ENCODE assay signal across 9 mouse cellular contexts in genomic region chr6:115959151-115959691, GRCm38 (mm10). TPM values are rescaled to one million over a fixed set of nuclear protein-coding genes. Genes with fewer than 3 reads are reported as not detected.
DNase-seq lines count a peak whose midpoint lies in the region; ATAC-seq and TF ChIP-seq lines count a peak whose summit lies in the region.
"Had no signal": no experiment of that assay in that cellular context is flagged by ENCODE, and none has a peak within 500 bp of the region (broad histone marks: within the 10 kb centered on the region; RNA-seq: fewer than 3 reads in every experiment).

No protein-coding gene starts in this region.

- H3K4me3 ChIP-seq in layer of hippocampus, adult 2 months, result no peak overlapping the region
- H3K4me3 ChIP-seq in kidney, adult 2 months (ENCODE audit: insufficient read depth, low read depth, low read length), result no peak overlapping the region
- no peak overlapping the region for H3K4me3 ChIP-seq in midbrain, postnatal 0 days (ENCODE audit: low read depth, low read length)
- H3K4me3 ChIP-seq in midbrain, embryonic 11.5 days (ENCODE audit: low read depth, low read length), result no peak overlapping the region
- H3K4me3 ChIP-seq: megakaryocyte, embryonic 14.5 days had no signal

- ATAC-seq in midbrain, postnatal 0 days (ENCODE audit: low FRiP score), result no peak
- no peak for ATAC-seq in midbrain, embryonic 11.5 days (ENCODE audit: low FRiP score)
- ATAC-seq in frontal cortex, adult (ENCODE audit: low TSS enrichment), result no peak

- H3K9ac ChIP-seq in midbrain, postnatal 0 days (replicated peaks; ENCODE audit: low read length, poor library complexity, severe bottlenecking), result no peak overlapping the region
- H3K9ac ChIP-seq in midbrain, embryonic 11.5 days (ENCODE audit: low read length), result no peak overlapping the region

- no peaks in the 10 kb centered on the region for H3K36me3 ChIP-seq in kidney, adult 2 months (ENCODE audit: control insufficient read depth, insufficient read depth, low read length)
- H3K36me3 ChIP-seq in midbrain, postnatal 0 days (ENCODE audit: insufficient read depth, low read length), result no peaks in the 10 kb centered on the region
- H3K36me3 ChIP-seq in midbrain, embryonic 11.5 days (ENCODE audit: control insufficient read depth, insufficient read depth, low read length), result no peaks in the 10 kb centered on the region

- H3K4me1 ChIP-seq in kidney, adult 2 months (ENCODE audit: control insufficient read depth, insufficient read depth, low read length), result peaks cover 18% of the 10 kb centered on the region
- H3K4me1 ChIP-seq in midbrain, postnatal 0 days (ENCODE audit: insufficient read depth, low read length), result no peaks in the 10 kb centered on the region; the same call in 1 of the 2 replicates
- H3K4me1 ChIP-seq in midbrain, embryonic 11.5 days (ENCODE audit: control insufficient read depth, insufficient read depth, low read length), result peaks cover 6% of the 10 kb centered on the region

- WGBS in kidney, adult 2 months, result 35% methylated on average over 7 of the region's 7 CpGs
- 77% methylated on average over 7 of the region's 7 CpGs for WGBS in midbrain, postnatal 0 days
- WGBS in midbrain, embryonic 11.5 days, result 75% methylated on average over 7 of the region's 7 CpGs

- H3K4me2 ChIP-seq in midbrain, postnatal 0 days (ENCODE audit: low read depth, low read length, poor library complexity, severe bottlenecking), result no peak overlapping the region
- no peak overlapping the region for H3K4me2 ChIP-seq in midbrain, embryonic 11.5 days

- no peaks in the 10 kb centered on the region for H3K9me3 ChIP-seq in midbrain, postnatal 0 days (ENCODE audit: low read length)
- no peaks in the 10 kb centered on the region for H3K9me3 ChIP-seq in midbrain, embryonic 11.5 days (ENCODE audit: control insufficient read depth, low read length)
- H3K9me3 ChIP-seq: megakaryocyte, embryonic 14.5 days had no signal

- no peaks in the 10 kb centered on the region for H3K27me3 ChIP-seq in kidney, adult 2 months (replicated peaks; ENCODE audit: control insufficient read depth, insufficient read depth, low read length)
- H3K27me3 ChIP-seq in midbrain, postnatal 0 days (ENCODE audit: insufficient read depth, low read length), result no peaks in the 10 kb centered on the region
- no peaks in the 10 kb centered on the region for H3K27me3 ChIP-seq in midbrain, embryonic 11.5 days (ENCODE audit: control insufficient read depth, insufficient read depth, low read length)

- H3K27ac ChIP-seq in layer of hippocampus, adult 2 months, result peak overlapping the region; percentile 32; the same call in 1 of the 2 replicates
- peak overlapping the region; percentile 48 for H3K27ac ChIP-seq in kidney, adult 2 months (ENCODE audit: insufficient read depth, low read depth, low read length)
- no peak overlapping the region for H3K27ac ChIP-seq in midbrain, postnatal 0 days (ENCODE audit: low read depth, low read length)
- no peak overlapping the region for H3K27ac ChIP-seq in midbrain, embryonic 11.5 days (ENCODE audit: low read depth, low read length)

- no peak for DNase-seq in layer of hippocampus, adult 2 months (ENCODE audit: low spot score in 2 of 2)
- DNase-seq in layer of hippocampus, adult 9-11 months, result no peak
- peak; percentile 43 for DNase-seq in fibroblast of lung, adult 2 months (ENCODE audit: low read depth)
- peak; percentile 93 for DNase-seq in kidney, adult 2 months
- peak; percentile 66 for DNase-seq in ovary, postnatal 14 days (ENCODE audit: low spot score)
- DNase-seq in midbrain, postnatal 0 days (ENCODE audit: low spot score), result no peak
- no peak for DNase-seq in midbrain, embryonic 11.5 days (ENCODE audit: low spot score, missing footprints)

- TF ChIP-seq POLR2A in kidney, adult 2 months (IDR thresholded peaks at IDR 0.05; ENCODE audit: low read depth, low read length), result no peak

- no peak for TF ChIP-seq CTCF in layer of hippocampus, adult 2 months (conservative IDR thresholded peaks at IDR 0.05)
- TF ChIP-seq CTCF in kidney, adult 2 months (conservative IDR thresholded peaks at IDR 0.05; ENCODE audit: insufficient read depth, insufficient read length, low read depth, low read length), result no peak
- no peak for TF ChIP-seq CTCF in midbrain, postnatal 0 days (IDR thresholded peaks at IDR 0.05)

RNA-seq across cellular contexts. Expression of gene H1foo, which starts 14.5 kb away (rescaled TPM):
- total RNA-seq in layer of hippocampus, adult 2 months (2021), result not detected
- polyA plus RNA-seq in kidney, adult 2 months (2012; rRNA removed), result not detected in 2 replicates
- total RNA-seq in midbrain, postnatal 0 days (2014; rRNA removed), result not detected in 2 replicates
- polyA plus RNA-seq in midbrain, postnatal 0 days (2015; fragmentation: Nextera tagmentation; extraction: Ambion mirVana), result not detected in 2 replicates
- polyA plus RNA-seq in midbrain, embryonic 11.5 days (2014; fragmentation: Nextera tagmentation; extraction: Ambion mirVana), result not detected in 2 replicates

RNA-seq across cellular contexts. Expression of gene Rho, which starts 27.7 kb away (rescaled TPM):
- 1 to 10 TPM in 1 of 2 experiments, under 1 TPM in 1; 0.49 to 1.1 TPM for total RNA-seq in layer of hippocampus, adult 2 months (2021)
- 0.66 and 0.96 TPM in 2 replicates for polyA plus RNA-seq in kidney, adult 2 months (2012; rRNA removed)
- 0.11 TPM in 1 of 2 replicates, not detected in the other for total RNA-seq in midbrain, postnatal 0 days (2014; rRNA removed)
- polyA plus RNA-seq in midbrain, postnatal 0 days (2015; fragmentation: Nextera tagmentation; extraction: Ambion mirVana), result 0.12 and 0.39 TPM in 2 replicates
- 0.08 TPM in 1 of 2 replicates, not detected in the other for polyA plus RNA-seq in midbrain, embryonic 11.5 days (2014; fragmentation: Nextera tagmentation; extraction: Ambion mirVana)

RNA-seq across cellular contexts. Expression of gene Plxnd1, which starts 35.6 kb away (rescaled TPM):
- total RNA-seq in layer of hippocampus, adult 2 months (2021), result 10 to 100 TPM; 16.6 to 24.4 TPM
- polyA plus RNA-seq in kidney, adult 2 months (2012; rRNA removed), result 54.2 and 60.2 TPM in 2 replicates
- total RNA-seq in midbrain, postnatal 0 days (2014; rRNA removed), result 14.9 and 17.3 TPM in 2 replicates
- 2.8 and 4.4 TPM in 2 replicates for polyA plus RNA-seq in midbrain, postnatal 0 days (2015; fragmentation: Nextera tagmentation; extraction: Ambion mirVana)
- polyA plus RNA-seq in midbrain, embryonic 11.5 days (2014; fragmentation: Nextera tagmentation; extraction: Ambion mirVana), result 13.2 and 17.5 TPM in 2 replicates

Comparison
In these comparisons a context has a peak if more than half of its experiments do, and no peak if none do; other contexts are left out.
1. DNase-seq: peak in fibroblast of lung, adult 2 months (single experiment), kidney, adult 2 months (single experiment) and ovary, postnatal 14 days (single experiment); none in layer of hippocampus, adult 2 months (0 of 2), layer of hippocampus, adult 9-11 months (single experiment), midbrain, postnatal 0 days (single experiment) and midbrain, embryonic 11.5 days (single experiment).
2. H3K27ac ChIP-seq: peak in layer of hippocampus, adult 2 months (single experiment) and kidney, adult 2 months (single experiment); none in midbrain, postnatal 0 days (single experiment) and midbrain, embryonic 11.5 days (single experiment).